Mouse (Mus musculus): ENCODE measurements around the gene Kptn.

DNA sequence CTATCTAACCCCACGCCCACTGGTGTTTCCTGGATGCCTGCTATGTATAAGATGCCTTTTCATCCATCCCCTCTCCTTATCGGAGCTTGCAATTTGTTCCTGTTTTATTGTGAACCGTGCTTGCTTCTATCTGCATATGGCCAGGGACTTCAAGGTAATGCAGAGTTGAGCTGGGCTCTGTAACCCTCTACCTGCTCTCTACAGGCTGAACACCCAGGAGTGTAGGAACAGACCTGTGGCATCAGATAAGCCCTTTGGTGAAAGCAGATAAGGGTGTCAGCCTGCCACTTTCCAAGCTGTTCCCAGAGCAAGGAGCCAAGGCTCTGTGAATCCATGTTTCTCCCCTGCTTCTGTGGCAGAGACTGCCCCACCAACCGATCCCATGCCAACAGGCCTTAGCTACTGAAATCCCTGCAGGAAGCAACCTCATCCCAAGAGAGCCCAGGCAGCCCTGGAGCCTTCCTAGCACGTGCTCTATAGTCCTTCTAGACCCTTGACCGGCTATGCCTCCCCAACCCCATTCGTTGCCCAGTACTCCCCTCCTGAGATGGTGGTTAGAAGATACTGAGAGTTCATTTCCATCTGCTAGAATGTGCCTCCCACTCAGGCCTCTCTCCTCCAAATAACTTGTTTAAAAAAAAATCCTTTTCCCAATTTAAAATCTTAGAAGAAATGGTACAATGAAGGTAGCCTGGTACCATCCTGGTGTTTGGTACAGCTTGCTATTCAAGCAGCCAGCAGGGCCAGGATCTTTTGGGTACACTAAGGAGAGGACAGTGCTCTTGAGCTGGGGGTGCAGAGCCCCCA lies 8.2 kb upstream of the Kptn start:
- no peak for TF ChIP-seq CTCF (conservative IDR thresholded peaks at IDR 0.05; ENCODE audit: insufficient read depth, insufficient read length, low read depth, low read length)
- TF ChIP-seq POLR2A (IDR thresholded peaks at IDR 0.05; ENCODE audit: low read depth, low read length): no peak
